Mouse (Mus musculus) embryonic facial prominence, embryonic 10.5 days (tissue): ENCODE results near the gene 6430571L13Rik. TPM values are rescaled to one million over a fixed set of nuclear protein-coding genes. Genes with fewer than 3 reads are reported as not detected.

Source experiments
- DNase-seq: peaks from one replicate; pipeline ENCODE4 v3.0.0-alpha.2; 2017; ENCODE audit warnings: low spot score
- H3K27ac ChIP-seq: fragments of 300-500 bp; sonication (generic); replicated peaks from 2 replicates; pipeline ENCODE4 v1.5.1; 2016; ENCODE audit warnings: mild to moderate bottlenecking
- H3K27me3 ChIP-seq: fragments of 300-500 bp; sonication (generic); replicated peaks from 2 replicates; pipeline ENCODE4 v1.6.1; 2016; ENCODE audit warnings: low read depth, mild to moderate bottlenecking; ENCODE audit not compliant: poor library complexity, severe bottlenecking
- H3K36me3 ChIP-seq: fragments of 300-500 bp; sonication (generic); replicated peaks from 2 replicates; pipeline ENCODE4 v1.6.1; 2016; ENCODE audit warnings: mild to moderate bottlenecking, moderate library complexity
- H3K4me1 ChIP-seq: fragments of 300-500 bp; sonication (generic); 2 replicates; pipeline ENCODE4 v1.6.1; 2016
- H3K4me3 ChIP-seq: fragments of 300-500 bp; sonication (generic); 2 replicates; pipeline ENCODE4 v1.5.1; 2016; ENCODE audit warnings: mild to moderate bottlenecking, moderate library complexity
- H3K9me3 ChIP-seq: fragments of 300-500 bp; sonication (generic); 2 replicates; pipeline ENCODE4 v1.6.1; 2016; ENCODE audit warnings: mild to moderate bottlenecking
- WGBS: fragments of 180-500 bp; shearing (Covaris S2); methylation state at CpG from one replicate; pipeline ENCODE4 v1.1.7; 2016; 5-methylcytosine and 5-hydroxymethylcytosine counted together
- polyA plus RNA-seq: library from polyadenylated mRNA; unstranded; fragments of >200 nt; fragmentation: Nextera tagmentation; extraction: Ambion mirVana; gene quantifications from 2 replicates; pipeline ENCODE4 v1.2.1, GENCODE M21; 2016

The 6430571L13Rik gene
- polyA plus RNA-seq, 1 experiment from 2014 or later: 0.95 TPM

GRCm38 (mm10) chr9:107349321-107349720 lies 8.9 kb downstream of the 6430571L13Rik start:
- WGBS: 61% methylated on average over 7 of the region's 7 CpGs
- Histone ChIP-seq H3K27me3 (peaks cover 12% of the 10 kb centered on the region), H3K27ac (no peak overlapping the region), H3K36me3 (no peaks in the 10 kb centered on the region), H3K9me3 (no peaks in the 10 kb centered on the region), H3K4me1 (peaks cover 13% of the 10 kb centered on the region), H3K4me3 (no peak overlapping the region)
- DNase-seq: no peak

DNA sequence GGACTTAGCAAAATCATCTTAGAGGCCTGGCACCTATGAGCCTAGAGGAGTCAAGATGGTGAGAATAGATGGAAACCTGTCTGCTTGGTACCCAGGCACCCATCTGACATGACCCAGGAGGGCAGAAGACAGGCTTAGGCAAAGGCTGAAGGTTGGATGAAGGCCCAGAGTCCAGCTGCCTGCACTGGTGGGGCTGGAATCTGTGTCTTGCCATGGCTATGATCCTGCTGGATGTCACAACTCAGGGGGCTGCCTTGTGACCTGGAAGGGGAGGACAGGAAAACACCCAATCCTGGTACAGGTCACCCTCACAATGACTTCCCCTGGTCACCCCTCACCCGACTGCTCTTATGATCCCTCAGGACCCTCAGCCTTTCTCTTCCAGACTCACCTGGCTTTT lies 14.4 kb downstream of the 6430571L13Rik start:
- Histone ChIP-seq H3K36me3 (no peaks in the 10 kb centered on the region), H3K4me3 (no peak overlapping the region), H3K9me3 (no peaks in the 10 kb centered on the region), H3K27me3 (peaks cover 53% of the 10 kb centered on the region), H3K4me1 (peaks cover 3% of the 10 kb centered on the region; the same call in 1 of the 2 replicates), H3K27ac (no peak overlapping the region)
- DNase-seq: no peak
- WGBS: 80% methylated on average over 1 of the region's 1 CpGs

- H3K27ac ChIP-seq: no peak overlapping the region
- no peaks in the 10 kb centered on the region for H3K9me3 ChIP-seq
- 52% methylated on average over 7 of the region's 7 CpGs for WGBS
- no peak overlapping the region for H3K4me3 ChIP-seq
- H3K27me3 ChIP-seq: peaks cover 60% of the 10 kb centered on the region
- H3K36me3 ChIP-seq: no peaks in the 10 kb centered on the region
- peaks cover 10% of the 10 kb centered on the region for H3K4me1 ChIP-seq
- peak; percentile 63 for DNase-seq
These were observed 15.7 kb downstream of the 6430571L13Rik start for GRCm38 (mm10) chr9:107355870-107356765.

DNA sequence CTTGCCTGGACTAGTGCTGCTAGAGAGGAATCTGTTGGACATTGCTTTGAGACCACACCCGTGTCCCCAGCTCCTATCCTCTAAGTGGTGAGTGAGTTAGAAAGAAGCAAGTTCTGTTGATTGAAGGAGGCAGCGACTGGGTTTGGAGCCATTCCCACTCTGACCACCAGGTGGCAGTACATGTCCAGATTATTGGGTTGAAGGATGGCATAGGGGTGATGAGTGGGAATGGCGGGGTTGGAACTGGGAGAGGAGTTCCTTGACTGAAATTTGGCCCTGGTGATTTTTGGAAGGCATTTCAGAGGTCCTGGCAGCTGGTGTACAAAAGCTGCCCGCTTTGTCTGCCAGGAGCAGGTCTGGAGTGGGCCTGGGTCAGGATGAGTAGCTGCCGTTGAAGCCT lies 17.2 kb downstream of the 6430571L13Rik start:
- H3K27me3 ChIP-seq: peaks cover 60% of the 10 kb centered on the region
- 19% methylated on average over 5 of the region's 5 CpGs for WGBS
- no peaks in the 10 kb centered on the region for H3K36me3 ChIP-seq
- DNase-seq: peak; percentile 85
- no peak overlapping the region for H3K4me3 ChIP-seq
- no peak overlapping the region for H3K27ac ChIP-seq
- H3K9me3 ChIP-seq: no peaks in the 10 kb centered on the region
- H3K4me1 ChIP-seq: peaks cover 20% of the 10 kb centered on the region

GRCm38 (mm10) chr9:107360989-107361388 lies 20.6 kb downstream of the 6430571L13Rik start:
- Histone ChIP-seq H3K27ac (no peak overlapping the region), H3K4me1 (peaks cover 31% of the 10 kb centered on the region), H3K9me3 (no peaks in the 10 kb centered on the region), H3K4me3 (no peak overlapping the region), H3K36me3 (no peaks in the 10 kb centered on the region), H3K27me3 (peaks cover 40% of the 10 kb centered on the region)
- no peak for DNase-seq
- 24% methylated on average over 3 of the region's 3 CpGs for WGBS

GRCm38 (mm10) chr9:107366644-107367043 lies 26.2 kb downstream of the 6430571L13Rik start:
- 10% methylated on average over 3 of the region's 3 CpGs for WGBS
- peak; percentile 68 for DNase-seq
- H3K27me3 ChIP-seq: peaks cover 41% of the 10 kb centered on the region
- no peak overlapping the region for H3K27ac ChIP-seq
- H3K36me3 ChIP-seq: no peaks in the 10 kb centered on the region
- H3K9me3 ChIP-seq: no peaks in the 10 kb centered on the region
- peaks cover 36% of the 10 kb centered on the region for H3K4me1 ChIP-seq
- H3K4me3 ChIP-seq: no peak overlapping the region

DNA sequence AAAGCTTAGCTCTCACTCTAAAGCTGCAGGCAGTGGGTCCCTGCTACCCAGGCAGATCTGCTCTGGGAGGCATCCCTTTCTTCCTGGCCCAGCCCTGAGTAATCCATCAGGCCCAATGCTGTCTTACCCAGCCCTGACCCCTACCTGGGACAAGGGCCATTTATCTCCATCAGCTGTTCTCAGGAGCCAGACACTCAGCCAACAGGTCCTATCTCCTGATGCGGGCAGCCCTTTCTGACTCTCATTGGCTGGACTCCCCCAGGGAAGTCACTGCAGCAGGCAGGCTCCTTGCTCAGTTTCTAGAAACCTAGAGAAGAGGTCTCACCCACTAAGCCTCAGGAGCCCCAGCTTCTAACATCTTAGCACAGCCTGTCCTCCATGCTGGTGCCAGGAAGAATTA lies 27.9 kb downstream of the 6430571L13Rik start:
- no peak for DNase-seq
- Histone ChIP-seq H3K9me3 (no peaks in the 10 kb centered on the region), H3K36me3 (no peaks in the 10 kb centered on the region), H3K27me3 (peaks cover 54% of the 10 kb centered on the region), H3K27ac (no peak overlapping the region), H3K4me1 (peaks cover 22% of the 10 kb centered on the region), H3K4me3 (no peak overlapping the region)
- WGBS: 81% methylated on average over 1 of the region's 1 CpGs

GRCm38 (mm10) chr9:107369270-107370105 lies 29.1 kb downstream of the 6430571L13Rik start:
- Histone ChIP-seq H3K9me3 (no peaks in the 10 kb centered on the region), H3K27ac (no peak overlapping the region), H3K4me1 (peaks cover 18% of the 10 kb centered on the region), H3K36me3 (no peaks in the 10 kb centered on the region), H3K4me3 (no peak overlapping the region), H3K27me3 (peaks cover 66% of the 10 kb centered on the region)
- 44% methylated on average over 10 of the region's 10 CpGs for WGBS
- no peak for DNase-seq

GRCm38 (mm10) chr9:107370106-107370463 lies 29.7 kb downstream of the 6430571L13Rik start:
- DNase-seq: no peak
- Histone ChIP-seq H3K4me3 (no peak overlapping the region), H3K27ac (no peak overlapping the region), H3K27me3 (peaks cover 72% of the 10 kb centered on the region), H3K4me1 (peaks cover 23% of the 10 kb centered on the region), H3K9me3 (no peaks in the 10 kb centered on the region), H3K36me3 (no peaks in the 10 kb centered on the region)
- 9% methylated on average over 4 of the region's 4 CpGs for WGBS

DNA sequence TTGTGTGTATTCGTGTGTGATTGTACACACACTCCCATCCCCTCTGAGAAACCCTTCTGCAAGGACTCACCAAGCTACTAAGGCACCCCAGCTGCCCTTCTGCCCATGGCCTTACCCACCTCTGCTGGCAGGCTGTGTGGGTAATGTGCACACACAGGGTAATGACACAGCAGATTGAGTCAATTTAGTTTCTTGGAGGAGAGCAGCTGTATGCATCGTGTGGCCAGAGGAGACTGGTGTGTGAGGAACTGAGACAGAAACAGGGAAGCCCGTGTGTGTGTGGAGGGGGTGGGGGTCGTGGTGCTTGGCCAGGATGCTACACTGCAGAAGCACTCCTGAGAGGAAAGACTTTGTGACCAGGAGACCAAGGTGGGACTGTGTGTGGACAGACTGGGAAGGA lies 32.0 kb downstream of the 6430571L13Rik start:
- no peak overlapping the region for H3K27ac ChIP-seq
- 60% methylated on average over 4 of the region's 4 CpGs for WGBS
- no peak for DNase-seq
- H3K4me3 ChIP-seq: no peak overlapping the region
- H3K4me1 ChIP-seq: peaks cover 28% of the 10 kb centered on the region
- no peaks in the 10 kb centered on the region for H3K9me3 ChIP-seq
- no peaks in the 10 kb centered on the region for H3K36me3 ChIP-seq
- H3K27me3 ChIP-seq: peaks cover 92% of the 10 kb centered on the region

DNA sequence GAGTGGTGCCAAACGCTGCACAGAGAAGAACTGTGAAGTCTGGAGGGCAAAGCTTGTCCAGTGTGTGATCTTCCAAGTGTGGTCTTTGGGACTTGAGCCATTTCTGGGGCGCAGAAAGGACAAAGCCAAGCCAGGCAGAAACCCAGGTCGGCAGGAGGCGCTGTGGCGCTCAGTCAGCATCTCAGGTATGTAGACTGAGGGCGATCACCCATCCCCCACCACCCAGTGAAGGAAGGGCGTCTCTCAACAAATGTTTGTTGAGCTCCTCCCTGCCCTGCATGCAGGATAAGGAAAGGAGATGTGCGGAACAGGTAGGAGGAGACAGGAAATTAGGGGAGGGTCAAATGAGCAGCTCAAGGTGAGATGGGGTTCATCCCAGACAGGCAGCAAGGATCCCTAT lies 34.2 kb downstream of the 6430571L13Rik start:
- no peak overlapping the region for H3K4me3 ChIP-seq
- H3K9me3 ChIP-seq: no peaks in the 10 kb centered on the region
- WGBS: 4% methylated on average over 8 of the region's 8 CpGs
- H3K27ac ChIP-seq: no peak overlapping the region
- peaks cover 35% of the 10 kb centered on the region for H3K4me1 ChIP-seq
- H3K27me3 ChIP-seq: peaks cover 94% of the 10 kb centered on the region
- DNase-seq: peak; percentile 51
- no peaks in the 10 kb centered on the region for H3K36me3 ChIP-seq

DNA sequence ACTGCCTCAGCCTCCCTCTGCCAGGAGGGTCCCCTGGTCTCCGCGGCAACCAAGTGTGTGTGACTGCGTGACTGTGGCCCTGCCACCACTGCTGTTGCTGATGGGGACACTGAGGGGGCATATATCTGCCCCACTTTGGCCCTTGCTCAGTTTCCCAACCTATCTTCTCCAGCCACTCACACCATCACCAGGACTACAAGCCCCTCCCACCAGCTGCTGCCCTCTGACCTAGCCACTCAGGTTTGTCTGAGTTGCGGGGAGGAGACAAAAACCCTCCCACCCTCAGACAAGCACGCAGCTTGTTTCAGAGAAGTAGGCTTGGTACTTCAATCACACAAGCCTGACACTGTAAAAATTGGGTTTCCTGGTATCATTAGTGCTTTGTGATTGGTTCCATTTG lies 35.0 kb downstream of the 6430571L13Rik start:
- Histone ChIP-seq H3K36me3 (no peaks in the 10 kb centered on the region), H3K27me3 (peaks cover 95% of the 10 kb centered on the region), H3K27ac (no peak overlapping the region), H3K4me3 (no peak overlapping the region), H3K4me1 (peaks cover 28% of the 10 kb centered on the region), H3K9me3 (no peaks in the 10 kb centered on the region)
- DNase-seq: no peak
- WGBS: 21% methylated on average over 5 of the region's 5 CpGs
